Mouse (Mus musculus) liver, embryonic 14.5 days (tissue): Measurements from ENCODE around the gene Nr2c1.

Experiments
- CTCF ChIP-seq: IDR thresholded peaks from 2 replicates; pipeline ENCODE4 v1.5.1; 2016; ENCODE audit warnings: antibody characterized with exemption, low read depth, control low read depth
- EP300 ChIP-seq: IDR thresholded peaks from 2 replicates; pipeline ENCODE4 v1.6.1; 2016; ENCODE audit warnings: antibody characterized with exemption, low read depth

DNA sequence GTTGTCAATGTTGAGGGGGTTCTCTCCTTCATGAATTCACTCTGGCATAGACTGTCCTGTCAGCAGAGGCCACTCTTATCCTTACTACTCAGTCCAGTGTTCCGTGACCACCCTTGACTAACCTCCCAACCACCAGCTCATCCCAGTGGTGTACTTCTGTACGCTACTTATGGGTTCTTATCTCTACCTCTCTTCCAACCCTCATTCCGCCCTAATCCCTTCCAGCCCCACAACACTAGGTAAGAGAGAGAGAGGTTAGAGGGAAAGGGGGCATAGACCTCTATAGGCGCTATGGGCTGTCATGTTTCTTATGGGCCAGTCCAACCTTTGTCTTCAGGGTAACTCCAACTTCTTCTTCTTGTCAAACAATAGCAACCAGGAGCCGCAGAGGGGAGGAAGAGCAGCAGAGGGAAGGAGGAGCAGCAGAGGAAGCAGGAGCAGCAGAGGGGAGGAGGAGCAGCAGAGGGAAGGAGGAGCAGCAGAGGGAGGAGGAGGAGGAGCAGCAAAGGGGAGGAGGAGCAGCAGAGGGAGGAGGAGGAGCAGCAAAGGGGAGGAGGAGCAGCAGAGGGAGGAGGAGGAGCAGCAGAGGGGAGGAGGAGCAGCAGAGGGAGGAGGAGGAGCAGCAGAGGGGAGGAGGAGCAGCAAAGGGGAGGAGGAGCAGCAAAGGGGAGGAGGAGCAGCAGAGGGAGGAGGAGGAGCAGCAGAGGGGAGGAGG, 13.4 kb downstream of the Nr2c1 start:
- TF ChIP-seq CTCF (no peak), EP300 (no peak)
